Comparison of ENCODE assay signal across 8 mouse cellular contexts in the genomic region with DNA sequence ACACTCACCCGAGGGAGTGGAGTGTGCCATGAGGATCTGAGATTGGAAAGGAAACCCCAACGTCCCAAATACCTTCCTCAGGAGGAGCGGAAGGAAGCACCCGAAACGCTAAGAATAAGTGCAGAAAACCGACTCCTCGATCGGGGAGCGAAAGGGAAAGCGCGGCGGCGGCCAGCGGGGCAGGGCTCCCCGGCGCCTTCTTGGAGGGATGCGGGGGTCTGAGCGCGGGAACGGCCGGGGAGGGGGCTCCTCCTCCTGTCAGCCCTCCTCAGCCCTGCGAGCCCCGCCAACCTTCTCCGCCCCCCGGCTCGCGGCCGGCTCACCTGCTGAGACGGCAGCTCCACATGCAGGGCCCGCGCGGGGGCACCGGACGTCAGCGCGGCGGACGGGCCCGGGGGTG. TPM values are rescaled to one million over a fixed set of nuclear protein-coding genes. Genes with fewer than 3 reads are reported as not detected.
DNase-seq lines count a peak whose midpoint lies in the region; ATAC-seq and TF ChIP-seq lines count a peak whose summit lies in the region.

No protein-coding gene starts in this region.

- H3K4me3 ChIP-seq in lung, adult 2 months (replicated peaks; ENCODE audit: extremely low read depth, low read depth, low read length) = peak overlapping the region; percentile 78
- H3K4me3 ChIP-seq in forebrain, postnatal 0 days (ENCODE audit: low read depth, low read length) = peak overlapping the region; percentile 96
- peak overlapping the region; percentile 64 for H3K4me3 ChIP-seq in macrophage (ENCODE audit: inconsistent target)

- H3K4me2 ChIP-seq in forebrain, postnatal 0 days (ENCODE audit: low read depth) = peak overlapping the region; percentile 57

- TF ChIP-seq POLR2A in lung, adult 2 months (IDR thresholded peaks at IDR 0.05; ENCODE audit: borderline replicate concordance, extremely low read depth, low read depth, low read length) = no peak

- peak; percentile 0; the same call in 1 of the 2 replicates for ATAC-seq in forebrain, postnatal 0 days

- H3K9me3 ChIP-seq in forebrain, postnatal 0 days (ENCODE audit: low read length) = no peaks in the 10 kb centered on the region

- H3K4me1 ChIP-seq in lung, adult 2 months (ENCODE audit: control insufficient read depth, insufficient read depth, low read length) = peaks cover 6% of the 10 kb centered on the region
- H3K4me1 ChIP-seq in forebrain, postnatal 0 days (ENCODE audit: insufficient read depth) = peaks cover 7% of the 10 kb centered on the region; the same call in 1 of the 2 replicates

- 2% methylated on average over 39 of the region's 39 CpGs for WGBS in lung, adult 2 months
- WGBS in forebrain, postnatal 0 days = under 1% methylated on average over 39 of the region's 39 CpGs
- 0% methylated on average over 39 of the region's 39 CpGs for WGBS in macrophage (ENCODE audit: missing documents)

- no peaks in the 10 kb centered on the region for H3K36me3 ChIP-seq in forebrain, postnatal 0 days (ENCODE audit: insufficient read depth)
- no peaks in the 10 kb centered on the region for H3K36me3 ChIP-seq in macrophage (ENCODE audit: inconsistent target)

- H3K9ac ChIP-seq in forebrain, postnatal 0 days = peak overlapping the region; percentile 88

- no peaks in the 10 kb centered on the region for H3K27me3 ChIP-seq in forebrain, postnatal 0 days (ENCODE audit: insufficient read depth, low read length)

- peak overlapping the region; percentile 91 for H3K27ac ChIP-seq in forebrain, postnatal 0 days (ENCODE audit: low read depth, low read length)
- peak overlapping the region; percentile 69 for H3K27ac ChIP-seq in macrophage

- DNase-seq in lung, adult 2 months = no peak
- DNase-seq in lung, postnatal 36 days = no peak
- DNase-seq in brain, adult 2 months (ENCODE audit: low read depth, low spot score) = peak; percentile 33
- no peak for DNase-seq in forebrain, postnatal 0 days
- DNase-seq in spleen, adult 18-20 months = no peak
- no peak for DNase-seq in urinary bladder, postnatal 36 days (ENCODE audit: low spot score in 2 of 2)
- DNase-seq in c-Kit-positive CD71-positive TER-119-positive erythroid progenitor cells, embryonic 14.5 days (ENCODE audit: low spot score) = no peak

- TF ChIP-seq CTCF in lung, adult 2 months (IDR thresholded peaks at IDR 0.05; ENCODE audit: insufficient read depth, low read length) = no peak
- no peak for TF ChIP-seq CTCF in forebrain, postnatal 0 days (IDR thresholded peaks at IDR 0.05; ENCODE audit: low read depth)

- H3K79me2 ChIP-seq in macrophage (ENCODE audit: inconsistent target) = peaks cover 50% of the 10 kb centered on the region

RNA-seq across cellular contexts. Expression of a gene that starts 0.4 kb away (rescaled TPM):
- polyA plus RNA-seq in lung, adult 2 months (2012; rRNA removed) = 35.4 and 79.1 TPM in 2 replicates
- 18.8 and 19.5 TPM in 2 replicates for total RNA-seq in forebrain, postnatal 0 days (2014; rRNA removed)
- 14.8 and 18.6 TPM in 2 replicates for polyA plus RNA-seq in forebrain, postnatal 0 days (2015; fragmentation: Nextera tagmentation; extraction: Ambion mirVana)
- total RNA-seq in macrophage (2018; cell fraction: chromatin; rRNA removed) = 100 to 1,000 TPM in 25 of 26 experiments, 10 to 100 TPM in 1; 50.7 to 434 (median 284) TPM
- 10 to 100 TPM; 34.5 to 59.0 (median 45.3) TPM for total RNA-seq in macrophage (2018; cell fraction: cytosol; rRNA removed)
- 100 to 1,000 TPM in 23 of 26 experiments, 10 to 100 TPM in 3; 61.5 to 335 (median 157) TPM for total RNA-seq in macrophage (2018; cell fraction: nucleus; rRNA removed)
- 29.6 to 32.2 TPM (median 30.1 TPM) in 3 replicates for polyA plus RNA-seq in macrophage (2018)

RNA-seq across cellular contexts. Expression of a gene that starts 42.0 kb away (rescaled TPM):
- 93.7 and 100 TPM in 2 replicates for polyA plus RNA-seq in lung, adult 2 months (2012; rRNA removed)
- total RNA-seq in forebrain, postnatal 0 days (2014; rRNA removed) = 37.1 and 41.3 TPM in 2 replicates
- 37.2 and 41.3 TPM in 2 replicates for polyA plus RNA-seq in forebrain, postnatal 0 days (2015; fragmentation: Nextera tagmentation; extraction: Ambion mirVana)
- 1 to 10 TPM in 1 of 26 experiments, under 1 TPM in 3, not detected in 22; 0.38 to 1.5 (median 0.58) TPM for total RNA-seq in macrophage (2018; cell fraction: chromatin; rRNA removed)
- under 1 TPM; 0.24 to 0.88 (median 0.48) TPM for total RNA-seq in macrophage (2018; cell fraction: cytosol; rRNA removed)
- 1 to 10 TPM in 2 of 26 experiments, under 1 TPM in 15, not detected in 9; 0.22 to 1.0 (median 0.56) TPM for total RNA-seq in macrophage (2018; cell fraction: nucleus; rRNA removed)
- 0.22 to 0.55 TPM (median 0.42 TPM) in 3 replicates for polyA plus RNA-seq in macrophage (2018)

Comparison
In these comparisons a context has a peak if more than half of its experiments do, and no peak if none do; other contexts are left out.
1. RNA of a gene that starts 42.0 kb away (polyA plus RNA-seq): 93.7 to 100 TPM in lung, adult 2 months and 37.2 to 41.3 TPM in forebrain, postnatal 0 days; 0.22 to 0.55 TPM in macrophage; every median in the first group is over 10 times any median in the second.
2. Peak in every context shown above with its lines, with median percentiles within 50 percentile points of each other: H3K4me3 ChIP-seq.